Mouse (Mus musculus): ENCODE measurements around the gene Shisal2b. TPM values are rescaled to one million over a fixed set of nuclear protein-coding genes. Genes with fewer than 3 reads are reported as not detected.

The Shisal2b gene
- polyA plus RNA-seq, 1 experiment from 2014 or later = 0.45 TPM

Other genes with a start within 250 kb of the Shisal2b start
- gene Srek1ip1, start 71.4 kb downstream of the Shisal2b start, polyA plus RNA-seq (2015; fragmentation: Nextera tagmentation; extraction: Ambion mirVana) = 22.7 and 23.8 TPM in 2 replicates
- gene Cwc27, start 46.8 kb downstream of the Shisal2b start, polyA plus RNA-seq (2015; fragmentation: Nextera tagmentation; extraction: Ambion mirVana) = 25.0 and 26.5 TPM in 2 replicates
- gene Rgs7bp, start 191.0 kb upstream of the Shisal2b start, polyA plus RNA-seq (2015; fragmentation: Nextera tagmentation; extraction: Ambion mirVana) = 1.1 and 1.2 TPM in 2 replicates
- gene 4933425L06Rik, start 218.2 kb upstream of the Shisal2b start, polyA plus RNA-seq (2015; fragmentation: Nextera tagmentation; extraction: Ambion mirVana) = not detected in 2 replicates